18 mouse cellular contexts compared by ENCODE assay signal in genomic region chr13:12475239-12475638, GRCm38 (mm10). TPM values are rescaled to one million over a fixed set of nuclear protein-coding genes. Genes with fewer than 3 reads are reported as not detected.
DNase-seq lines count a peak whose midpoint lies in the region; ATAC-seq lines count a peak whose summit lies in the region.
"Had no signal": no experiment of that assay in that cellular context is flagged by ENCODE, and none has a peak within 500 bp of the region (broad histone marks: within the 10 kb centered on the region; RNA-seq: fewer than 3 reads in every experiment).

No protein-coding gene starts in this region.

- no peaks in the 10 kb centered on the region for H3K4me1 ChIP-seq in intestine, embryonic 16.5 days (ENCODE audit: control insufficient read depth, insufficient read depth, low read length)
- H3K4me1 ChIP-seq in embryonic facial prominence, embryonic 10.5 days: peaks cover 3% of the 10 kb centered on the region; the same call in 1 of the 2 replicates
- H3K4me1 ChIP-seq: embryonic facial prominence, embryonic 13.5 days; heart, embryonic 15.5 days; neural tube, embryonic 12.5 days had no signal

- no peaks in the 10 kb centered on the region for H3K36me3 ChIP-seq in intestine, embryonic 16.5 days (ENCODE audit: control insufficient read depth, insufficient read depth, low read length)
- no peaks in the 10 kb centered on the region for H3K36me3 ChIP-seq in embryonic facial prominence, embryonic 10.5 days (replicated peaks)
- H3K36me3 ChIP-seq: embryonic facial prominence, embryonic 13.5 days; forebrain, embryonic 12.5 days; heart, embryonic 15.5 days; neural tube, embryonic 12.5 days had no signal

- no peak overlapping the region for H3K9ac ChIP-seq in intestine, embryonic 16.5 days (ENCODE audit: low read depth, low read length)
- H3K9ac ChIP-seq: embryonic facial prominence, embryonic 13.5 days; forebrain, embryonic 12.5 days; heart, embryonic 15.5 days; liver, embryonic 14.5 days; neural tube, embryonic 12.5 days had no signal

- H3K27ac ChIP-seq in intestine, embryonic 16.5 days (ENCODE audit: low read length): no peak overlapping the region
- no peak overlapping the region for H3K27ac ChIP-seq in embryonic facial prominence, embryonic 10.5 days (replicated peaks)
- H3K27ac ChIP-seq: embryonic facial prominence, embryonic 13.5 days; forebrain, embryonic 12.5 days; heart, embryonic 15.5 days; liver, embryonic 14.5 days; neural tube, embryonic 12.5 days had no signal

- no peaks in the 10 kb centered on the region for H3K9me3 ChIP-seq in intestine, embryonic 16.5 days (ENCODE audit: control insufficient read depth, low read length)
- H3K9me3 ChIP-seq in embryonic facial prominence, embryonic 10.5 days: no peaks in the 10 kb centered on the region
- H3K9me3 ChIP-seq: embryonic facial prominence, embryonic 13.5 days; forebrain, embryonic 12.5 days; heart, embryonic 15.5 days; neural tube, embryonic 12.5 days had no signal

- peak; percentile 57 for ATAC-seq in granulocyte monocyte progenitor cell, adult 5-6 weeks (replicated peaks; ENCODE audit: poor library complexity, severe bottlenecking)
- ATAC-seq in intestine, embryonic 16.5 days: no peak
- ATAC-seq: hindbrain, embryonic 16.5 days had no signal

- no peaks in the 10 kb centered on the region for H3K27me3 ChIP-seq in intestine, embryonic 16.5 days (replicated peaks; ENCODE audit: control insufficient read depth, insufficient read depth, low read length)
- 0 out of 2 replicates have a peak, but pooled peaks cover 4% of the 10 kb centered on the region for H3K27me3 ChIP-seq in embryonic facial prominence, embryonic 10.5 days (replicated peaks; ENCODE audit: low read depth, poor library complexity, severe bottlenecking)
- H3K27me3 ChIP-seq: embryonic facial prominence, embryonic 13.5 days; forebrain, embryonic 12.5 days; heart, embryonic 15.5 days; neural tube, embryonic 12.5 days had no signal

- no peak overlapping the region for H3K4me2 ChIP-seq in intestine, embryonic 16.5 days (ENCODE audit: low read depth, low read length)
- H3K4me2 ChIP-seq: embryonic facial prominence, embryonic 13.5 days; forebrain, embryonic 12.5 days; heart, embryonic 15.5 days; neural tube, embryonic 12.5 days had no signal

- no peak overlapping the region for H3K4me3 ChIP-seq in intestine, embryonic 16.5 days (ENCODE audit: low read length)
- H3K4me3 ChIP-seq in embryonic facial prominence, embryonic 10.5 days: no peak overlapping the region
- H3K4me3 ChIP-seq: embryonic facial prominence, embryonic 13.5 days; forebrain, embryonic 12.5 days; heart, embryonic 15.5 days; neural tube, embryonic 12.5 days had no signal

- 90% methylated on average over 6 of the region's 6 CpGs for WGBS in intestine, embryonic 16.5 days
- WGBS in embryonic facial prominence, embryonic 10.5 days: 89% methylated on average over 6 of the region's 6 CpGs

- DNase-seq in ES-CJ7 (ENCODE audit: low read depth, low spot score): peak; percentile 14
- peak; percentile 63 for DNase-seq in lung, postnatal 25 days (ENCODE audit: low spot score)
- peak; percentile 39 for DNase-seq in thymus, postnatal 14 days
- no peak for DNase-seq in embryonic facial prominence, embryonic 10.5 days (ENCODE audit: low spot score)
- no peak for DNase-seq in embryo, embryonic 10 days (ENCODE audit: low spot score)
- DNase-seq: cerebellum, postnatal 10 days; gastrocnemius, postnatal 14 days; left cerebral cortex, postnatal 4 days; midbrain, embryonic 14.5 days; retina, postnatal 1 day had no signal

RNA-seq across cellular contexts. Expression of gene Lgals8, which starts 10.5 kb away (rescaled TPM):
- total RNA-seq in granulocyte monocyte progenitor cell, adult 5-6 weeks (2014; fragmentation: Nextera tagmentation): 16.1 and 23.9 TPM in 2 replicates
- 33.5 and 36.8 TPM in 2 replicates for total RNA-seq in granulocyte monocyte progenitor cell, adult 5-6 weeks (2017)
- 39.3 and 42.5 TPM in 2 replicates for polyA plus RNA-seq in intestine, embryonic 16.5 days (2015; fragmentation: Nextera tagmentation; extraction: Ambion mirVana)
- 7.8 and 9.0 TPM in 2 replicates for polyA plus RNA-seq in embryonic facial prominence, embryonic 10.5 days (2016; fragmentation: Nextera tagmentation; extraction: Ambion mirVana)

RNA-seq across cellular contexts. Expression of gene Edaradd, which starts 45.0 kb away (rescaled TPM):
- 0.58 and 1.1 TPM in 2 replicates for total RNA-seq in granulocyte monocyte progenitor cell, adult 5-6 weeks (2014; fragmentation: Nextera tagmentation)
- 0.60 and 0.62 TPM in 2 replicates for total RNA-seq in granulocyte monocyte progenitor cell, adult 5-6 weeks (2017)
- polyA plus RNA-seq in intestine, embryonic 16.5 days (2015; fragmentation: Nextera tagmentation; extraction: Ambion mirVana): 1.7 TPM in 2 replicates
- polyA plus RNA-seq in embryonic facial prominence, embryonic 10.5 days (2016; fragmentation: Nextera tagmentation; extraction: Ambion mirVana): 2.6 and 2.7 TPM in 2 replicates

Comparison
In these comparisons a context has a peak if more than half of its experiments do, and no peak if none do; other contexts are left out.
1. DNase-seq: peak in ES-CJ7 (single experiment), lung, postnatal 25 days (single experiment) and thymus, postnatal 14 days (single experiment); none in embryonic facial prominence, embryonic 10.5 days (single experiment) and embryo, embryonic 10 days (single experiment).